Mouse (Mus musculus) CH12.LX (cell line): ENCODE data around the gene Tmem121.
"Not testable (repeated sequence)": the region's sequence is repeated elsewhere in the genome, so short reads cannot be mapped to it uniquely, and the experiment has no call there.

Source experiments
- CHD2 ChIP-seq: IDR thresholded peaks from 2 replicates; pipeline ENCODE4 v1.6.1; 2011; ENCODE audit warnings: low read length, improper control_type of control experiment
- CTCF ChIP-seq, 2 experiments: IDR thresholded peaks in 1 of 2; conservative IDR thresholded peaks in 1 of 2; 2 replicates each; pipeline ENCODE4 v1.5.1; 2011 to 2012; ENCODE audit warnings: low read depth in 2 of 2, low read length in 2 of 2, improper control_type of control experiment in 1 of 2, inconsistent platforms in 1 of 2, mild to moderate bottlenecking in 1 of 2, moderate library complexity in 1 of 2
- E2F4 ChIP-seq: IDR thresholded peaks from 2 replicates; pipeline ENCODE4 v1.6.1; 2011; ENCODE audit warnings: low read depth, low read length, improper control_type of control experiment; ENCODE audit not compliant: insufficient replicate concordance
- ELF1 ChIP-seq: IDR thresholded peaks from 2 replicates; pipeline ENCODE4 v1.6.1; 2014; ENCODE audit warnings: low read depth, mild to moderate bottlenecking, inconsistent platforms, low read length, improper control_type of control experiment
- EP300 ChIP-seq: IDR thresholded peaks from 2 replicates; pipeline ENCODE4 v1.6.1; 2011; ENCODE audit warnings: low read length, improper control_type of control experiment
- MEF2A ChIP-seq: IDR thresholded peaks from 2 replicates; pipeline ENCODE4 v1.6.1; 2014; ENCODE audit warnings: low read depth, mild to moderate bottlenecking, inconsistent platforms, low read length, improper control_type of control experiment, borderline replicate concordance
- POLR2A ChIP-seq: IDR thresholded peaks from 2 replicates; pipeline ENCODE4 v1.6.1; 2011; ENCODE audit warnings: low read depth, mild to moderate bottlenecking, improper control_type of control experiment, low read length
- RAD21 ChIP-seq: IDR thresholded peaks from 2 replicates; pipeline ENCODE4 v1.6.1; 2011; ENCODE audit warnings: low read depth, mild to moderate bottlenecking, low read length, improper control_type of control experiment, moderate library complexity
- RCOR1 ChIP-seq: conservative IDR thresholded peaks from 2 replicates; pipeline ENCODE4 v1.6.1; 2012; ENCODE audit warnings: low read depth, mild to moderate bottlenecking, inconsistent platforms, low read length, improper control_type of control experiment
- ZNF384 ChIP-seq: IDR thresholded peaks from 2 replicates; pipeline ENCODE4 v1.6.1; 2012; ENCODE audit warnings: low read depth, low read length, improper control_type of control experiment, inconsistent platforms

GRCm38 (mm10) chr12:113231551-113232263 lies 46.0 kb downstream of the Tmem121 start:
- TF ChIP-seq ELF1; CHD2; E2F4; RAD21; RCOR1; EP300; CTCF (conservative IDR thresholded peaks at IDR 0.05 in 1 of 2, IDR thresholded peaks at IDR 0.05 in 1 of 2; ENCODE audit: low read depth in 2 of 2, low read length in 2 of 2); ZNF384; MEF2A: not testable (repeated sequence)
- TF ChIP-seq POLR2A, result peak; percentile 39; the same call in 1 of the 2 replicates
